Mouse (Mus musculus) ovary, adult 18-20 months (tissue): ENCODE data around the gene Macrod2.
A peak's percentile ranks its signal among the peaks of the same experiment; 100 is the strongest.

ENCODE experiments used
- DNase-seq: peaks from one replicate; pipeline ENCODE4 v3.0.0; 2022; ENCODE audit warnings: low spot score, mixed read lengths

Gene Macrod2

DNA sequence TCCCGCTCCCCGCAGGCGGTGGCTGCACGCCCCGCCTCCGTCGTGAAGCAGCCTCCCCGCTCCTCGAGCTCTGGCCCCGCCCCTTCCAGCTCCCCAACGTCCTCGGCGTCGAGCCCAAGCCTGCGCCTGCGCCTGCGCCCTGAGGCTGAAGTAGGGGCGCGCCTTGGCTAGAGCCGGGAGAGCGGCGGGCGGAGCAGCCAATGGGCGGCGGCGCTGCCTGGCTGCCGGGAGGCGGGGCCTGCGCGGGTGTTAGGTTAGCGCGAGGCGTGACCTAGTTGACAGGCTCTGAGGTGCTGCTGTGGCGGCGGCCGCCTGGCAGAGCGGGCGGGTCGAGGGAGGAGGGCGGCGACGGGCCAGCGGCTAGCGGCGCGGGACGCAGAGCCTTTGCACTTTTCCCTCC lies at the start of gene Macrod2:
Gene Macrod2, plus strand, starts transcription at position 131 of the 400 bp plus-strand sequence.
- DNase-seq = peak; percentile 97

- DNase-seq = no peak
These were observed 35.2 kb upstream of the Macrod2 start for GRCm38 (mm10) chr2:140359905-140360304.

DNA sequence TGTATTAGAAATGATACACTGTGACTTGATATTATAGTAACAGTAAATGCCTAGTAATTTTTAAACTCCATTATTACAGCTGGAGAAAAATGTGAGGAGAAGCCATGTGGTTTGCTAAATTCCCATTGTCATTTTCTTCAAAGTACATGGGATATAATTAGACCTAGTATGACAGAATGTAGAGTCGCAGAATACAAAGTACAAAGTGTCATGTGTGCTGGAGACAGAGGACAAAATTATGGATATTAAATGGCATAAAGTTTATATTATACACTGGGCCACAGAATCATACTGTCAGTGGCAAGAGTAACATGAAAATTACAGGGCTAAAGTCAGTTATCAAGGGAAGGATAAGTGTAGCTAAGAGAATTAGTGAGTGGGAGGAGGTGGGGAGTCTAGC lies 30.3 kb upstream of the Macrod2 start:
- no peak for DNase-seq

- DNase-seq = no peak
These were observed 5.6 kb upstream of the Macrod2 start, which contains the start of gene Sel1l2 for GRCm38 (mm10) chr2:140389525-140389924. TSS of gene Sel1l2 (minus strand) at chr2:140389706.

- DNase-seq = no peak
These were observed 679 bp downstream of the Macrod2 start for GRCm38 (mm10) chr2:140395744-140396231.

DNA sequence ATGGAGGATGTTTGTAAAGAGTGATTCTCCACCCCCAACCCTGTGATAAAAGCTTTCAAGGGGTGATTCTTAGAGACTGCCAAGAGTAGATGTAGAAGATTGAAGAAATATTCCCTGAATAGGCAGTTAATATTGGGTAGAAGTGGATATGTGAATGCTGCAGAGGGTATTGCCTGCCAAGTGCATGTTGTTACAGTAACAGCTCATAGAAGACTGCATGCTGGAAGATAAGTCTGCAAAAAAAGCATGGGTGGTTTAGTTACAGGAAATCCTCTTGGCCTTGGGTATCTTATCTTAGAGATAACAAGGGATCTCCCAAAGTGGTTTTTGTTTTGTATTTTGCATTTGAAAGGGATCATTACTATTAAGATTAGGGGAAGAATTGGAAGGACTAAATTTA lies 30.7 kb downstream of the Macrod2 start:
- DNase-seq = no peak

GRCm38 (mm10) chr2:140427283-140427682 lies 32.2 kb downstream of the Macrod2 start:
- DNase-seq = no peak

DNA sequence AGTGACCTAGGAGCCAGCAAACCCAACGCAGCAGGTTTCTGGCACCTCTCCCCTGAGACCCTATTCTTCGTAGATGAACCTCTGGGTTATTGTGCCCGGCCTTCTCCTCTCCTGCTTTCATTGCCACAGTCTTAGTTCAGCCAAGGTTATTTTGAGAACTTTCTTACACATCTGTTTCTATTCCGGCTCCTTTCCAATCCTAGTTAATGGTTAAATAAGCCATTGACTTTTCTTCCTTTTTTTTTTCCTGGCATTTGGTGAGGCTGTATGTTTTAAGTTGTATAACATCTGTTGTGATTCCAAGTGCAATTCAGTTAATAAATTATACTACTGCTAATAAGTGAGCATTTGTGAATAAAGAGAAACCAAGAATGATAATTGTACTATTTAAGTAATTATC lies 44.0 kb downstream of the Macrod2 start:
- no peak for DNase-seq

GRCm38 (mm10) chr2:140448636-140449035 lies 53.5 kb downstream of the Macrod2 start:
- no peak for DNase-seq

DNA sequence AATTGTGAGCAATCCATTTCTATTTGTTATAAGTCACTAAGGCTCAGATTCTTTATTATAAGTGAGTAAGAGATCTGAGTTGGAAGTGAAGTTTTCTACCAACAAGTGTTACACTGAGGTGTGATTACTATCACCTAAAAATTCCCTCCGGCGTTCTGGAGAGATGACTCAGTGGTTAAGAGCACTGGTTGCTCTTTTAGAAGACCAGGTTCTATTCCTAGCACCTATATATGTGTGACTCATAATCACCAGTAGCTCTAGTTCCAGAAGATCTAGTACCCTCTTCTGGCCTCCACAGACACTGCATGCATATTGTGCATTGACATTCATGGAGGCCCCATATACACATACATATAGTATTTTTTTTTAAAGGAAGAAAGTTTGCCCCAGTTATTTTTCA lies 80.7 kb downstream of the Macrod2 start:
- no peak for DNase-seq

DNA sequence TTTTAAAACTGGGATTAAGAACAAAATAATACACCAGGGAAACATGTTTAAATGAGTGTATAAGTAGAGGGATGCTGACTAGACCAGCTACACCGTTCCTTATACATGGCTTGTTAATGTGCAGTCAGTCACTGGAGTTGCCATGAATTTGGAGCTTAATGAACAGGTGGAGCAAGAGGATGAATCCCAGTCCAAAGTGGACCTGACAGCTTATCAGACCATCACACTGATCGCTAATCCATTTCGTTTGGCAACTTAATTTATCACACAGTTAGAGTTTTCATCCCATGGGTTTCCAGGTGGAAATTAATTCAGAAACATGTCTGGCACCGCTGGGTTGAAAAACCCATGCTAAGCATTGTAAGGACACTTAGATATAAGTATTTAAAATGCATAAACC lies 81.8 kb downstream of the Macrod2 start:
- no peak for DNase-seq

GRCm38 (mm10) chr2:140482604-140483003 lies 87.5 kb downstream of the Macrod2 start:
- DNase-seq = no peak

- no peak for DNase-seq
These were observed 102.6 kb downstream of the Macrod2 start for GRCm38 (mm10) chr2:140497688-140498087.

- peak; percentile 2 for DNase-seq
These were observed 105.8 kb downstream of the Macrod2 start for GRCm38 (mm10) chr2:140500951-140501350.

- DNase-seq = no peak
These were observed 126.4 kb downstream of the Macrod2 start for GRCm38 (mm10) chr2:140521472-140521871.

DNA sequence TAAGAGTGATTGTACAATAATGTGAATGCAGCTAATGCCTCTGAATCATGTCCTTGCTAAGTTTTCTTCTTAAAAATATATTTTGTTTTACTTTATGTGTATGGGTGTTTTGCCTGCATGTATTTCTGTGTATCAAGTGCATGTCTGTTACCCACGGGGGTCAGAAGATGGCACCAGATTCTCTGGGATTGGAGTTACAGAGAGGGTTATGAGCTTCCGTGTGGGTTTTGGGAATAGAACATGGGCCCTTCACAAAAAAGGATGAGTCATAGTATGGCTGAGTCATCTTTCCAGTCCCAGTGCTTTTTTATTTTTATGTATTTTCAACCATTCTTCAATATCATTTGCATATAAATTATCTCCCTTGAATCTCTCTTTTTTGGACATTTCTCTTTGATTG lies 135.1 kb downstream of the Macrod2 start:
- no peak for DNase-seq

GRCm38 (mm10) chr2:140532024-140532423 lies 136.9 kb downstream of the Macrod2 start:
- DNase-seq = no peak

DNA sequence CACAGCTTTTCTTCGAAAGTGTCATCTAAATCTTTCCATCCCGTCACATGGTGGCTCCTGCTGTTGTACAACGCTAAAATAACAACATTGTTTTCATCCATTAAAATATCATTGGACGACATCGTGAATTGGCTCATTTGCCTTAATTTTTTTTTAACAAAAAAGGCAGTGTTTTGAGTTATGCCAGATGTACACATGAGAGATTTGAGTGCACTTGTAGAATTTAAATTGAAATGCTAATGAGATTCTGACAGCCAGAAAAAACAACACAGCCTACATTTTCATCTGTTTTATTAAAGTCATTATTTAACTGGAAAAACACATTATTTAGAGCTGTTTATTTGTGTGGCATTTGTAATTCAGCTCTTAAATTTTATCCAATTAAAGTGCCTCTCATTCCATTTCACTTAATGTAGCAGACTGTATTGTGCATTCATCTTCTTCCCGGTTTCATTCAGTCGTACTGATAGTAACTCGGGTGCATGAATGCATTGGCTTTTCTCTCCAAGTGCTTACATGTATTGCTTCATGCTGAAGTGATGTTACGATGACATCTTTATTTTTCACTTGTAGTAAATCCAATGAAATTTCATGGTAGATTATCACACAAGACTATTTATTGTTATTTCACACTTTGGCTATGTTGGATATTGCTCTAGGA lies 137.9 kb downstream of the Macrod2 start:
- DNase-seq = no peak

GRCm38 (mm10) chr2:140533621-140534020 lies 138.5 kb downstream of the Macrod2 start:
- no peak for DNase-seq

- no peak for DNase-seq
These were observed 139.5 kb downstream of the Macrod2 start for GRCm38 (mm10) chr2:140534583-140534982.

DNA sequence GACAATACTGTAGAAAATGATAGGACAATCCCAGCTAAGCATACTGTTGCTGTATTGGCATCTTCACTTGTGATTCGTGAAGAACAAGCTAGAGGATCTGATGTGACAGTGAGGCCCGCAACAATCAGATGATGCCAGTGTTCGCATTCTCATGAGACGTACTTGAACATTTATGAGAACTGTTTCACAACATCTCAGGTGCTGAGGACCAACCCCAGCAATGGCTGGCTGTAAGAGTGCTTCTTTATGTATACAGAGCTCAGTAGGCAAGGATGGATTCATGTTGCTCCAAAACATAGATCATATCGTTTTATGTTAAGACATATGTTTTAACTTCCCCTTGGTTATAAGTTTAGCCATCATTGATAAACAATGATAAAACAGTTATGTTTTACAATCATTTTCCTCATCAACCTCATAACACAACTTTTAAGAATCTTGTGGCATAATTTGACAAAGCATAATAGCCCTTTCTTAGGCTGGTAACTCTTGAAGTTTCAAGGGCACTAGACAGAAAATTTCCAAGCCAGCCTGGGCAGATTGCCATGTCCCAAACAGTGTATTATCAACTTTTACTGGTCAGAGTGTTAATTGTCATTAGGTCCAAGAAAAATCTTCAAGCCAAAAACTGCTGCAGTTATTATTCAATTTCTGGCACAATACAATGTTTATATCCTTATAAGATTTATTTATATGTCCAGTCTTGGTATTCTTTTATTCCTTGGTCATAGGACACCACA lies 140.9 kb downstream of the Macrod2 start:
- peak; percentile 11 for DNase-seq

DNA sequence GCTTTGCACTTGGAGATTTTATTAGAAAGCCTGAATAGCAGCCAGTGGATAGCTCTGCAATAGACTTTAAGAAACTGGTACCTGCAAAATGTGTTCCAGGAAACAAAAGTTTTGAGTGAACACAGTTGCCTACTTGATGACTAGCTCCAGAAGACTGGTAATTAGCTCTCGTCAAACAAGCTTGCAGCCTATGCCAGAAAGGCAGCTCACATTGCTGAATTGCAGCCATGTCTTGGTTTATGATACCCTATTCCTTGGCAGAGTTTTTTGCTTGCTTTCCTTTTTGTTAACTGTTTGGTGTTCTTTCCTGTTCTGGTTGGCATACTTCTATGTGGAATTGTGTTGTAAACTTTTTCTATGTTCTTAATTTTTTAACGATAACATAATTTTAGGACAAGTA lies 154.2 kb downstream of the Macrod2 start:
- DNase-seq = no peak

- DNase-seq = no peak
These were observed 166.3 kb downstream of the Macrod2 start for GRCm38 (mm10) chr2:140561426-140561825.
